Mouse (Mus musculus): Measurements from ENCODE around the gene Fam114a1. TPM values are rescaled to one million over a fixed set of nuclear protein-coding genes. Genes with fewer than 3 reads are reported as not detected.

Gene Fam114a1
- polyA plus RNA-seq, 1 experiment: 12.8 TPM

DNA sequence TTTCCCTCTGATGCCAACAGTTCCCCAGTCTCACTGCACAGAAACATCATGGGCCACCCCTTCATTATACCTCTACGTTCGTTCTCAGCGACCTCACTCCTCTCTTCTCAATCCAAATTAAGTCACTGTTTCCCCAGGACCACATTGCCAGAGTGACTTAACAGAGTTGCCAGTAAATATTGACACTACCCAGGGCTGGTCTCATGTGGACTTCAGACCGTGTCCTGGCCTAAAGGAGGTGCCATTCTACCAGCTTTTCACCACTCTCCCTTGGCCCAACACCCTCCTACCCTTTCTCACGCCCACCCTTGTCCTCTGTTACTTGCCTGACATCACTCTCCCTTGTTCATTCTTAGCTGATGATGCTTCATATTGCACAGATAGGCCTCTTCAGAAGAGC lies 6.6 kb upstream of the Fam114a1 start:
- Histone ChIP-seq H3K4me1 (ENCODE audit: control insufficient read depth, insufficient read depth, low read length) (peaks cover 36% of the 10 kb centered on the region), H3K27ac (ENCODE audit: insufficient read depth, low read depth, low read length) (no peak overlapping the region), H3K4me3 (ENCODE audit: insufficient read depth, low read length) (no peak overlapping the region)
- TF ChIP-seq POLR2A (IDR thresholded peaks at IDR 0.05; ENCODE audit: borderline replicate concordance, low read depth, low read length): no peak
- no peak for TF ChIP-seq CTCF (IDR thresholded peaks at IDR 0.05; ENCODE audit: low read depth, low read length)

DNA sequence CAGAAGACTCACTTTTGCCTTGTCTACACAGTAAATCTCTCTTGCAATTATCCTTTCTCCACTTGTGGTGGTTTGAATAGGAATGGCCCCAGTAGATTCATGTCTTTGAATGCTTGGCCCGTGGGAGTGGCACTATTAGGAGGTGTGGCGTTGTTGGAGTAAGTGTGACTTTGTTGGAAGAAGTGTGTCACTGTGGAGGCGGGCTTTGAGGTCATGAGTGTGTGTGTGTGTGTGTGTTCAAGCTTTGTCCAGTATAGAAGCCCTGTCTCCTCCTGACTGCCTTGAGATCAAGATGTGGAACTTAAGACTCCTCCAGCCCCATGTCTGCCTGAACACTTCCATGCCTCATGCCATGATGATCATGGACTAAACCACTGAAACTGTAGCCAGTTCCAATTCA lies 6.1 kb upstream of the Fam114a1 start:
- Histone ChIP-seq H3K4me3 (ENCODE audit: insufficient read depth, low read length) (no peak overlapping the region), H3K4me1 (ENCODE audit: control insufficient read depth, insufficient read depth, low read length) (peaks cover 33% of the 10 kb centered on the region), H3K27ac (ENCODE audit: insufficient read depth, low read depth, low read length) (no peak overlapping the region)
- TF ChIP-seq CTCF (IDR thresholded peaks at IDR 0.05; ENCODE audit: low read depth, low read length) (no peak), POLR2A (IDR thresholded peaks at IDR 0.05; ENCODE audit: borderline replicate concordance, low read depth, low read length) (no peak)

DNA sequence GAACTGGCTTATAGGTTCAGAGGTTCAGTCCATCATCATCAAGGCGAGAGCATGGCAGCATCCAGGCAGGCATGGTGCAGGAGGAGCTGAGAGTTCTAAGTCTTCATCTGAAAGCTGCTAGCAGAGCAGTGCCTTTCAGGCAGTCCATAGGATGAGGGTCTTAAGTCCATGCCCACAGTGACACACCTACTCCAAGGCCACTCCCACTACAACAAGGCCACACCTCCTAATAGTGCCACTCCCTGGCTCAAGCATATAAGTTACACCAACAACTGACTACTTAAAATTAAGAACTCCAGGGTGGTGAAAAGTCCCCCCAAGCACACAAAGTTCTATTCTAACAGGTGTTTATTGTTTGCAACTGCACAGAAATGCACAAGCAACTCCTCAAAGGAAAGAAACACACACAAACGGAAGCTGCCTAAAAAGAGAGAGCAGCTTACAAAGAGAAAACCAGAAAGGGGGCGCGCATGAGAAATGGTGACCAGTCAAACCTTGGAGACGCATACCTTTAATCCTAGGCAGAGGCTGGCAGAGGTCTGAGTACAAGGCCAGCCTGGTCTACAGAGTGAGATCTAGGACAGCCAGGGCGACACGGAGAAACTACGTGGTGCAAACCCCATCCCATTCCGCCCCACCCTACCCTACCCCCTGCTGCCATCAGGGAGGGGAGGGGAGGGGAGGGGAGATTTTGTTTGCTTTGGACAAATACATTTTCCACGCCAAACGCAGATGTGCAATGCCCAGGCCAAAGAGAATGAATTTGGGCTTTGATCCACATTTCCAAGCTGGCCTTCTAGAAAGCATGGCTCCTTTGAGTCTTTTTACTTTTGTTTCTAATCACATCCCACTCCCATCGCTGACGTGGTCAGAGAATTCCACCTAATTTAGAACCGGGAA lies 660 bp upstream of the Fam114a1 start:
- Histone ChIP-seq H3K4me1 (ENCODE audit: control insufficient read depth, insufficient read depth, low read length) (peaks cover 13% of the 10 kb centered on the region; the same call in 1 of the 2 replicates), H3K4me3 (ENCODE audit: insufficient read depth, low read length) (peak overlapping the region; percentile 98), H3K27ac (ENCODE audit: insufficient read depth, low read depth, low read length) (peak overlapping the region; percentile 27; the same call in 1 of the 2 replicates)
- TF ChIP-seq CTCF (IDR thresholded peaks at IDR 0.05; ENCODE audit: low read depth, low read length) (no peak), POLR2A (IDR thresholded peaks at IDR 0.05; ENCODE audit: borderline replicate concordance, low read depth, low read length) (no peak)

DNA sequence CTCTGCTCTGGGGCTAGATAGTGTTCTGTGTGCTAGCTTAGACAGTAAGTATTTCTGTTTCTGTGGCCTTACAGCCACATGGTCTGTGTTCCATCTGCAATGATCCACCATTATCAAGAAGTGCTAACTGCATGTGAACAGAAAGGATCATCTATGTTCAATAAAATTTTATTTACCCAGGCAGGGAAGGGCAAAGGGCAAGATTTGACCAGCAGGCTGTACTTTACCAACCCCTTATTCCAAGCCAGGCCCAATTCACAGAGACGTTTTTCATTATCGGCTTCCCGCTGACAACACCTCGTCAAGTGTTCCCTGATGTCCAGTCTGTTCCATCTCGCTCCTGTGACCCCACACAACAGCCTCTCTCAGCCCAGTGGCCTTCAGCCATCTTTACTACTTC lies 5.2 kb downstream of the Fam114a1 start:
- Histone ChIP-seq H3K27ac (ENCODE audit: insufficient read depth, low read depth, low read length) (no peak overlapping the region), H3K4me1 (ENCODE audit: control insufficient read depth, insufficient read depth, low read length) (peaks cover 6% of the 10 kb centered on the region), H3K4me3 (ENCODE audit: insufficient read depth, low read length) (no peak overlapping the region)
- TF ChIP-seq CTCF (IDR thresholded peaks at IDR 0.05; ENCODE audit: low read depth, low read length) (no peak), POLR2A (IDR thresholded peaks at IDR 0.05; ENCODE audit: borderline replicate concordance, low read depth, low read length) (no peak)

DNA sequence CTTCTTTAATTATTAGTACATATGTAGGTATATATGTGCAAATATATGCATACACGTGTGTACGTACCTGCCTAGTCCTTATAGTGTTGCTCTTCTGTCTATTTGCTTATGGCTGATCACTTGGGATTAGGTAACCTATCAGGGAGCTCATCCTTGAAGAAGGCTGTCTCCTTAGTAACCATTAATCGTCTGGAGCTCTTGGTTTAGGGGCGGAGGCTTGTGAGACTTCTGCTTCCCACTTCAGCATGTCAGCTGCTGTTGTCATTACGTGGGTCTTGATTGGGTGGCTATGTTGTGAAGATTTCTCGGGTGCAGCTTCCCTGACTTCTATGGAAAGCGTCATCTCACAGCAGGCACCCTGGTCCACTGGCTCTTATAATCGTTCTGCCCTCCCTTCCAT lies 7.3 kb downstream of the Fam114a1 start:
- TF ChIP-seq POLR2A (IDR thresholded peaks at IDR 0.05; ENCODE audit: borderline replicate concordance, low read depth, low read length): no peak
- TF ChIP-seq CTCF (IDR thresholded peaks at IDR 0.05; ENCODE audit: low read depth, low read length): no peak
- H3K4me3 ChIP-seq (ENCODE audit: insufficient read depth, low read length): no peak overlapping the region
- peaks cover 12% of the 10 kb centered on the region for H3K4me1 ChIP-seq (ENCODE audit: control insufficient read depth, insufficient read depth, low read length)
- no peak overlapping the region for H3K27ac ChIP-seq (ENCODE audit: insufficient read depth, low read depth, low read length)

DNA sequence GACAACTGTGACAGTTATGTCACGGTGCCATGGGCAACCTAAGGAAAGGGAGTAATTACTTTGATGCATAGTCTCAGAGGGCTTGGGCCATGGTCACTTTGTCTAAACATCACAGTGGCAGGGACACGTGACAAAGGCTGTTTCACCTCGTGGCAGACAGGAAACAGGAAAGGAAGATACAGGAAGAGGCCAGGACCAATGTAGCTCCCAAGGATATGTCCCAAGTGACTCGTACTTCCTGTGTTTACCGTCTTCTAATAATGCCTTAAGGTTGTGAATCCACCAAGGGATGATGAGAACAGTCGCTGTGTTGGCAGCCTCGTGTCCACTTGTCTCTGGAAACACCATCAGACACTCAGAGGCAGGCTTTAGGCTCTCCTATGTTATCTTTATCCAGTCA lies 16.1 kb downstream of the Fam114a1 start:
- Histone ChIP-seq H3K4me3 (ENCODE audit: insufficient read depth, low read length) (no peak overlapping the region), H3K4me1 (ENCODE audit: control insufficient read depth, insufficient read depth, low read length) (peaks cover 13% of the 10 kb centered on the region), H3K27ac (ENCODE audit: insufficient read depth, low read depth, low read length) (no peak overlapping the region)
- TF ChIP-seq CTCF (IDR thresholded peaks at IDR 0.05; ENCODE audit: low read depth, low read length): no peak

DNA sequence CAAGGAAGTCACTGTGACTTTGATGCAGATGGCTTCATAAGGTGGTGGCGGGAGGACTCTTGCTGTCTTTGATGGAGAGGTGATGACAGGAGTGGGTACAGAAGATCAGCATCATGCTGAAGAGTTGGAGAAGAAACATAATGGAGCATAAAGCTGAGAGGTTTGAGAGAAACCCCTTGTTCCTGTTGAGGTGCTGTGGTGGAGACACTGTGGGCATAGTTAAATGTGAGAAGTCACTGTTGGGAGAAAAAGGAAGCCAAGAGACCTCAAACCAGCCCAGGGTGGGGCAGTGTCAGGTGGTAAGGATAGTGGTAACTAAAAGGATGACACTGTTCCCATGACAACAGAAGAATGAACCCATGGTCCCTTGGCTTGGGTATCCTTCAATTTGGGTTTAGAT lies 20.1 kb downstream of the Fam114a1 start:
- TF ChIP-seq CTCF (IDR thresholded peaks at IDR 0.05; ENCODE audit: low read depth, low read length) (no peak), POLR2A (IDR thresholded peaks at IDR 0.05; ENCODE audit: borderline replicate concordance, low read depth, low read length) (no peak)
- no peak overlapping the region for H3K4me3 ChIP-seq (ENCODE audit: insufficient read depth, low read length)
- peaks cover 11% of the 10 kb centered on the region for H3K4me1 ChIP-seq (ENCODE audit: control insufficient read depth, insufficient read depth, low read length)
- H3K27ac ChIP-seq (ENCODE audit: insufficient read depth, low read depth, low read length): no peak overlapping the region

DNA sequence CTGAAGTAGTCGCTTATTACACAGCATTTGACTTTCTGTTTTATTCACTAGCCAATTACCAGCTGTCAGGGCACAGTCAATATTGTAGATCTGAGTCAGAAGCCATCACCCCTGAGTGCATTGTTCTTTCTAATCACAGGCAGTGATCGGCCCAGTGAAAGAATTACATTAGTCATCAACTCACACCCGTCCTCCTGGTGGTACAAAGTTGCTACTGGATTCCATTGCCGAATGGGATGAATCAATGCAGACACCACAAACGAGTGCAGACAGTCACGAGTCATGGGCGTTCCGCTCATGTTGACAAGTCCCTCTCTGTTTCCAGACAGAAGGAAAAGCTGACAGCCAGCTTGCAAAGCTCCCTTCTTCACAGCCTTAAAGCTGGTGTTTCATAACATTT lies 22.7 kb downstream of the Fam114a1 start:
- no peak overlapping the region for H3K27ac ChIP-seq (ENCODE audit: insufficient read depth, low read depth, low read length)
- TF ChIP-seq POLR2A (IDR thresholded peaks at IDR 0.05; ENCODE audit: borderline replicate concordance, low read depth, low read length) (no peak), CTCF (IDR thresholded peaks at IDR 0.05; ENCODE audit: low read depth, low read length) (no peak)
- H3K4me1 ChIP-seq (ENCODE audit: control insufficient read depth, insufficient read depth, low read length): peaks cover 4% of the 10 kb centered on the region; the same call in 1 of the 2 replicates
- H3K4me3 ChIP-seq (ENCODE audit: insufficient read depth, low read length): no peak overlapping the region

DNA sequence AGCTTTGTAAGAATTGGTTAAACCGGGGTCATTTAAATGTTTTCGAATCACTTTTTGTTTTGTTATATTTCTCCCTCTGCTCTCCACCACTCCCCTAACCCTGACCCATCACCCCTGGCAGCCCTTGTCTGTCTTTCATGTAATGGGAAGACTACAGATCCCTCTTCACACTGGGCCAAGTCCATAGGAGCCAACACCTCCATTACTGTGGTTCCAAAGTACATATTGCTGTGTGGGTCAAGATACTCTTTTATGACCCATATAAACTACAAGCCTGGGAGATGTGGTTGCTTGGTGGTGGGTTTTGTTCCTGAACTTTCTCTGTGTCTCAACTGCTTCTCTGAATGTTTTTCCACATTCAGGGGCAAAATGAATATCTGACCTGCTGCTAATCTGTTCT lies 25.5 kb downstream of the Fam114a1 start:
- TF ChIP-seq POLR2A (IDR thresholded peaks at IDR 0.05; ENCODE audit: borderline replicate concordance, low read depth, low read length) (no peak), CTCF (IDR thresholded peaks at IDR 0.05; ENCODE audit: low read depth, low read length) (no peak)
- no peak overlapping the region for H3K4me3 ChIP-seq (ENCODE audit: insufficient read depth, low read length)
- H3K4me1 ChIP-seq (ENCODE audit: control insufficient read depth, insufficient read depth, low read length): peaks cover 4% of the 10 kb centered on the region; the same call in 1 of the 2 replicates
- H3K27ac ChIP-seq (ENCODE audit: insufficient read depth, low read depth, low read length): no peak overlapping the region

All from bone marrow macrophage, adult 2 months (primary cell).